Mouse (Mus musculus): Measurements from ENCODE around the gene Cd247. TPM values are rescaled to one million over a fixed set of nuclear protein-coding genes. Genes with fewer than 3 reads are reported as not detected.
A peak's percentile ranks its signal among the peaks of the same experiment; 100 is the strongest.

Gene Cd247
- polyA plus RNA-seq, 1 experiment = 663 TPM

DNA sequence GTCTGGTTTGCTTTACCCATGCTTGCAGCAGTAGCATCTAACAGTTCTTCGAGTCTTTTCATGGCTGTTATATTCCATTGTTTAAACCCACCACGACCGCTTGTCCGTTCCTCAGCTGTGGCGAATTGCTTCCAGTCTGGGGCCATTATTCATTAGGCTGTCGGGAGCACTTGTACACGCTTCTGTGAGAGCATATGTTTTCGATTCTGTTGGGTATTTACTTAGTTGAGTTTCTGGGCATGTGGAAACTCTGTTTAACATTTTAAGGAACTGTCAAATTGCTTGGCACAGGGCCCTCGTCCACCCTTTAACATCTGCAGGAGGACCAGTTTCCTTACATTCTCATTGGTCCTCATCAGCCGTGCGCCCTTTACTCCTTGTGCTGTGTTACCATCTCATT, 2.2 kb upstream of the Cd247 start:
- WGBS = 81% methylated on average over 11 of the region's 11 CpGs
- TF ChIP-seq CTCF (IDR thresholded peaks at IDR 0.05; ENCODE audit: borderline replicate concordance, control insufficient read depth, extremely low read depth, insufficient read depth, low read length, poor library complexity) (no peak), POLR2A (IDR thresholded peaks at IDR 0.05; ENCODE audit: control insufficient read depth, extremely low read depth, insufficient read depth, low read length, poor library complexity) (no peak)
- Histone ChIP-seq H3K36me3 (ENCODE audit: control insufficient read depth, insufficient read depth, low read length) (peaks cover 9% of the 10 kb centered on the region; the same call in 1 of the 2 replicates), H3K4me3 (ENCODE audit: control insufficient read depth, insufficient read depth, low read length) (no peak overlapping the region), H3K27ac (ENCODE audit: control insufficient read depth, insufficient read depth, low read length) (no peak overlapping the region), H3K4me1 (replicated peaks; ENCODE audit: control insufficient read depth, insufficient read depth, low read length) (peaks cover 30% of the 10 kb centered on the region), H3K27me3 (ENCODE audit: control insufficient read depth, insufficient read depth, low read length) (no peaks in the 10 kb centered on the region)
- no peak for DNase-seq

DNA sequence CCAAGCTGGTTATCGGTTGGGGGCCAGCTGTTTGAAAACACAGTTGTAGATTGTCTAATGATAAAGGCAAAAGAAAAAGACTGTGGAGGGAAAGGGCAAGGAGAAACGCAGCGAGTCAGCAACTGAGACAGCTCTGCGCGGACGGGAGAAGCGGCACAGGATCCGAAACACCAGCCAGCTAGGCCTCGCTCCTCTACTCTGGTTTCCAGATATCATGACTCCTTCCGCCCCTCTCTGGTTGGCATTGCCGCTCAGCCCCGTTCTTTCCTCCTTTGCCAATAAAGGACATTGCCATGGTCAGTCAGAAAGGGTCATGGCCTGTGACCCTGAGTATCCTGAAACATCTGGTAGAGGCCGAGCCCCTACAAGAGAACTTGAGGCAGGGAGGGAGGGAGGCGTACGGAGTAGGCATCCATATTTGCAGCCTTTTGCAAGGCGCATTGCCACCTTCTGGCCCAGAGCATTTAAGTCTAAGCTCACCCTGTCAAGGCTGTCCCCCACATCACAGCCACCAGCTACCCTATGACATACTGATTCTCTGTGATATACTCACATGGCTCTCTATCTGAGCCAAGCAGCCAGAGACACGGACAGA, 682 bp downstream of the Cd247 start:
- Histone ChIP-seq H3K36me3 (ENCODE audit: control insufficient read depth, insufficient read depth, low read length) (peaks cover 12% of the 10 kb centered on the region; the same call in 1 of the 2 replicates), H3K4me3 (ENCODE audit: control insufficient read depth, insufficient read depth, low read length) (peak overlapping the region; percentile 75), H3K27ac (ENCODE audit: control insufficient read depth, insufficient read depth, low read length) (peak overlapping the region; percentile 95), H3K27me3 (ENCODE audit: control insufficient read depth, insufficient read depth, low read length) (no peaks in the 10 kb centered on the region), H3K4me1 (replicated peaks; ENCODE audit: control insufficient read depth, insufficient read depth, low read length) (peaks cover 31% of the 10 kb centered on the region)
- 24% methylated on average over 17 of the region's 17 CpGs for WGBS
- TF ChIP-seq POLR2A (IDR thresholded peaks at IDR 0.05; ENCODE audit: control insufficient read depth, extremely low read depth, insufficient read depth, low read length, poor library complexity) (no peak), CTCF (IDR thresholded peaks at IDR 0.05; ENCODE audit: borderline replicate concordance, control insufficient read depth, extremely low read depth, insufficient read depth, low read length, poor library complexity) (no peak)
- peak; percentile 66 for DNase-seq

DNA sequence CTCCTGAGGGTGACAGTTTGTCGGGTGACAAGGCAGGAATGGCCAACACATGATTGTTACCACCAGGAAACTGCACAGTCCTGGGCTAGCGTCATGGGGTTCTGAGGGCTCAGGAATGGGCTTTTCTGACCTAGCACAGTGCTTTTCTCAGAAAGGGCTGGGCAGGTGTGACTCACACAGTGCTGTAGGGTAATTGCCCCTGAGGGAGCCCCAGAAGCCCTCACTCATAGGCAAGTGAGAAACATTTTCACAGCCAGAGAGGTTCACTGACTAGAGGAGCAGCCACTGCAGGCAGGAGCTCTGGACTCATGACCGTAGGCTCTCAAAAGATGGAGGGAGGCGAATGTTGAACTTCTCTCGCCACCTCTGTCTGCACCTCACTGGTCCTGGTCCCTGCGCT, 1.5 kb downstream of the Cd247 start:
- WGBS = 39% methylated on average over 6 of the region's 6 CpGs
- no peak for TF ChIP-seq CTCF (IDR thresholded peaks at IDR 0.05; ENCODE audit: borderline replicate concordance, control insufficient read depth, extremely low read depth, insufficient read depth, low read length, poor library complexity)
- TF ChIP-seq POLR2A (IDR thresholded peaks at IDR 0.05; ENCODE audit: control insufficient read depth, extremely low read depth, insufficient read depth, low read length, poor library complexity) = no peak
- Histone ChIP-seq H3K4me1 (replicated peaks; ENCODE audit: control insufficient read depth, insufficient read depth, low read length) (peaks cover 33% of the 10 kb centered on the region), H3K36me3 (ENCODE audit: control insufficient read depth, insufficient read depth, low read length) (peaks cover 12% of the 10 kb centered on the region; the same call in 1 of the 2 replicates), H3K27ac (ENCODE audit: control insufficient read depth, insufficient read depth, low read length) (peak overlapping the region; percentile 95), H3K4me3 (ENCODE audit: control insufficient read depth, insufficient read depth, low read length) (peak overlapping the region; percentile 75), H3K27me3 (ENCODE audit: control insufficient read depth, insufficient read depth, low read length) (no peaks in the 10 kb centered on the region)
- no peak for DNase-seq

DNA sequence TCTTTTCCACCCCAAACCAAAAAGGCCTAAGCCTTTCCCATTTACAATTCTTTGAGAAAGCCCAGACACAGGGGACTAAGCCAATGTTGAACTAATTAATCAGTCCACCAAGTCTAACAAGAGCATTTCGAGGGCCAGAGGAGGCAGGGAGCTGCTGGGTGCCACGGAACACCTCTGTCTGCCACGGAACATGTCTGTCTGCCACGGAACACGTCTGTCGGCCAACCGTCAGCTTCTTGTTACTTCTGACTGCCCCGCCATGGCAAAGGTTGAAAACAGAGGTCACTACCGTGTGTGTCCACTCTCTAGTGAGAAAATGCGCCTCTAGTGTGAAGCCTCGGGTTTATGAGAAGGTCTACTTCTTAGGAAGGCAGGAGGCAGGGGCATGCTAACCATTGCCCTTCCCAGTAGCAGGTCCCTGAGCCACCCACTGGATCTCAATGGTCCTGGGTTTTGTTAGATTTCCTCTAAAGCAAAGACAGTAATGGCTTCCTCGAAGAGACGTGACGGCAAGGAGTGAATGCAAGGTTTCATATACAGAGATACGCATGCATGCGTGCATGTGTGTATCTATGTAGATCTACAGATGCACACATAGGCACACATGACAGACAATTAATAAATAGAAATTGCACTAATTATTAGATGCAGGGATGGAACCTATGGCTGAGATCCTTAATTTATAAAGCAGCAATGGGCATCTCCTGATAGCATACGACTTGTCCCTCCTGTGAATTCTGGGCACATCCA, 2.2 kb downstream of the Cd247 start:
- WGBS = 90% methylated on average over 17 of the region's 17 CpGs
- H3K27ac ChIP-seq (ENCODE audit: control insufficient read depth, insufficient read depth, low read length) = peak overlapping the region; percentile 95
- DNase-seq = no peak
- peaks cover 38% of the 10 kb centered on the region for H3K4me1 ChIP-seq (replicated peaks; ENCODE audit: control insufficient read depth, insufficient read depth, low read length)
- TF ChIP-seq CTCF (IDR thresholded peaks at IDR 0.05; ENCODE audit: borderline replicate concordance, control insufficient read depth, extremely low read depth, insufficient read depth, low read length, poor library complexity) (no peak), POLR2A (IDR thresholded peaks at IDR 0.05; ENCODE audit: control insufficient read depth, extremely low read depth, insufficient read depth, low read length, poor library complexity) (no peak)
- H3K36me3 ChIP-seq (ENCODE audit: control insufficient read depth, insufficient read depth, low read length) = peaks cover 12% of the 10 kb centered on the region; the same call in 1 of the 2 replicates
- H3K27me3 ChIP-seq (ENCODE audit: control insufficient read depth, insufficient read depth, low read length) = no peaks in the 10 kb centered on the region
- H3K4me3 ChIP-seq (ENCODE audit: control insufficient read depth, insufficient read depth, low read length) = peak overlapping the region; percentile 75

DNA sequence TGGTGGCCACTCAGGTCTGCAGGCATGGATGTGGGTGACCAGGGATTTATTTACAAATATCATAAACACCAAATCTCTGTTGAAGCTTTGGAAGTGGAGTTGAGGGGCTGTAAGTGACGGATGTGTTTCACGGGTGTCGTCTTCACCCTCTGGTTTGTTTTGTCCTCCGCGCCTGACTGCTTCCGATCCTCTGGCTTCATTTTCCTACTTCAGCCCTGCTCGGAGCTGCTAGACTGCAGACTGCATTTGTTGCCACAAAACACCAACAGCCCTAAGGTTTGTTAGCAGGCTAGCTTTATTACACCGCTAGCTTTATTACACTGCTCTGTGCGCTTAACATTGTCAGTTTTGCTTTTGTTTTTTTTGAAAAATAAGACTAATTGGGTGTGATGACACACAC, 2.9 kb downstream of the Cd247 start:
- peak overlapping the region; percentile 21; the same call in 1 of the 2 replicates for H3K4me3 ChIP-seq (ENCODE audit: control insufficient read depth, insufficient read depth, low read length)
- 87% methylated on average over 9 of the region's 9 CpGs for WGBS

DNA sequence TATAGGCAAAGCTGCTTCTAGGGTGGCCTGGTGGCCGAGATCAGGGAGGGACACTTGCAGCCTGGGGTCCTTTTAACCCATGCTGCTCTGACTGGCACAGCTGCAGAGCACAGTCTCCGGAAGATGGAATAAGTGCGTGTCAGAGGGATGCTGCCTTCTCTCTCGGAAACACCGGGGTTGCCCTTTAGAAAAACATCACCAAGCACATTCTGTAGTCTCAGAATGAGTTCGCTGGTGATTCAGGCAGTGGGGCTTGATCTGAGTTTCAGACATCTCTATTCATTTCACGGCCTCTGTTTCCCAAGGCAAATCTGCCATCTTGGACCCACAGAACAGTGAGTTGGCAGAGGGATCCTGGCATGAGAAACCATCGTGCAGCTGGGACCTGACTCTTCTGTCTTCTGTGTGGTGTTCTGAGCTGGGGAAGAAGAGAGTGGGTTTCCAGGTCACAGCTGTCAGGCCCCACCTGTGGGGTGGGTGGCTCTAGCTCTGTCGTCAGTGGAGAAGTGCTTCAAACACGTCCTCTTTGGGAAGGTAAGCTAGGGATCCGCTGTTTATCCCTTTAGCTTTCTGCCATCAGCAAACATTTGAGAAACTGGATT, 13.3 kb downstream of the Cd247 start:
- H3K27ac ChIP-seq (ENCODE audit: control insufficient read depth, insufficient read depth, low read length) = peak overlapping the region; percentile 100
- TF ChIP-seq POLR2A (IDR thresholded peaks at IDR 0.05; ENCODE audit: control insufficient read depth, extremely low read depth, insufficient read depth, low read length, poor library complexity) (peak; percentile 42; the same call in 1 of the 2 replicates), CTCF (IDR thresholded peaks at IDR 0.05; ENCODE audit: borderline replicate concordance, control insufficient read depth, extremely low read depth, insufficient read depth, low read length, poor library complexity) (no peak)
- WGBS = 51% methylated on average over 11 of the region's 11 CpGs
- peak; percentile 79 for DNase-seq
- peaks cover 19% of the 10 kb centered on the region for H3K36me3 ChIP-seq (ENCODE audit: control insufficient read depth, insufficient read depth, low read length)
- H3K4me1 ChIP-seq (replicated peaks; ENCODE audit: control insufficient read depth, insufficient read depth, low read length) = peaks cover 69% of the 10 kb centered on the region
- no peaks in the 10 kb centered on the region for H3K27me3 ChIP-seq (ENCODE audit: control insufficient read depth, insufficient read depth, low read length)
- no peak overlapping the region for H3K4me3 ChIP-seq (ENCODE audit: control insufficient read depth, insufficient read depth, low read length)

More for the DNA sequence above, 2.9 kb downstream of the Cd247 start:
- Histone ChIP-seq H3K27me3 (ENCODE audit: control insufficient read depth, insufficient read depth, low read length) (no peaks in the 10 kb centered on the region), H3K4me1 (replicated peaks; ENCODE audit: control insufficient read depth, insufficient read depth, low read length) (peaks cover 40% of the 10 kb centered on the region), H3K27ac (ENCODE audit: control insufficient read depth, insufficient read depth, low read length) (no peak overlapping the region), H3K36me3 (ENCODE audit: control insufficient read depth, insufficient read depth, low read length) (peaks cover 12% of the 10 kb centered on the region; the same call in 1 of the 2 replicates)
- no peak for DNase-seq
- no peak for TF ChIP-seq CTCF (IDR thresholded peaks at IDR 0.05; ENCODE audit: borderline replicate concordance, control insufficient read depth, extremely low read depth, insufficient read depth, low read length, poor library complexity)
- no peak for TF ChIP-seq POLR2A (IDR thresholded peaks at IDR 0.05; ENCODE audit: control insufficient read depth, extremely low read depth, insufficient read depth, low read length, poor library complexity)

Data from thymus, adult 2 months (tissue).